In the genomic region with DNA sequence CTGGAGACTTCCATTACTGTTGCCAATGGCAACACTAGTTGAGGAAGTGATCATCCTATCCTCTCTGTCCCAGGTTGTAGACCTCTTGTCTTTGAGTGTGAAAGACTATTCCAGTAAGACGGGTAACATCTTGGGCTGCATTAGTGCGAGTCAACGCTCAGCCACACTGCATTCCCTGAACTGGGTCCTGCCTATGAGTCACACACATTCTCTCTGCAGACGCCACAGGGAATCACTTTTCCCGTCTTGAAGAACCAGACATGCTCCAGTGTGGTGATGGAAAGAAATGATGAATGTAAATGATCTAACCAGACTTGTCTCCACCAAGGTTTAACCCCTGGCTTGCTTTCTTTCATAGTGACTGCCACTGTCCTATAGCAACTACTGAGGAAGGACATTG, we compare ENCODE assay signal across 22 mouse cellular contexts.
DNase-seq lines count a peak whose midpoint lies in the region; ATAC-seq lines count a peak whose summit lies in the region.
"Had no signal": no experiment of that assay in that cellular context is flagged by ENCODE, and none has a peak within 500 bp of the region (broad histone marks: within the 10 kb centered on the region; RNA-seq: fewer than 3 reads in every experiment).

No protein-coding gene starts in this region.

- no peak for ATAC-seq in kidney, embryonic 15.5 days (replicated peaks; ENCODE audit: low FRiP score)
- ATAC-seq: activated CD4-positive, CD25-positive, alpha-beta regulatory T cell, adult 4 months; forebrain, embryonic 13.5 days; forebrain, embryonic 15.5 days; forebrain, postnatal 0 days had no signal

- 91% methylated on average over 5 of the region's 5 CpGs for WGBS in kidney, embryonic 15.5 days

- H3K4me1 ChIP-seq in kidney, embryonic 15.5 days: no peaks in the 10 kb centered on the region
- H3K4me1 ChIP-seq: embryonic facial prominence, embryonic 15.5 days; forebrain, embryonic 13.5 days had no signal

- no peaks in the 10 kb centered on the region for H3K27me3 ChIP-seq in kidney, embryonic 15.5 days
- H3K27me3 ChIP-seq: embryonic facial prominence, embryonic 15.5 days; forebrain, embryonic 13.5 days; forebrain, embryonic 15.5 days had no signal

- no peak overlapping the region for H3K4me3 ChIP-seq in kidney, embryonic 15.5 days (replicated peaks)
- H3K4me3 ChIP-seq: embryonic facial prominence, embryonic 13.5 days; embryonic facial prominence, embryonic 15.5 days; erythroblast, embryonic 14.5 days; forebrain, embryonic 13.5 days; forebrain, embryonic 15.5 days had no signal

- H3K4me2 ChIP-seq in kidney, embryonic 15.5 days: no peak overlapping the region
- H3K4me2 ChIP-seq: embryonic facial prominence, embryonic 13.5 days; embryonic facial prominence, embryonic 15.5 days; forebrain, embryonic 13.5 days; forebrain, embryonic 15.5 days had no signal

- no peak overlapping the region for H3K9ac ChIP-seq in kidney, embryonic 15.5 days
- H3K9ac ChIP-seq: embryonic facial prominence, embryonic 13.5 days; embryonic facial prominence, embryonic 15.5 days; forebrain, embryonic 13.5 days; forebrain, embryonic 15.5 days; forebrain, postnatal 0 days had no signal

- H3K36me3 ChIP-seq in kidney, embryonic 15.5 days: no peaks in the 10 kb centered on the region
- H3K36me3 ChIP-seq: embryonic facial prominence, embryonic 13.5 days; embryonic facial prominence, embryonic 15.5 days; forebrain, embryonic 15.5 days had no signal

- DNase-seq in 3T3-L1 (ENCODE audit: low read depth, low spot score) (peak; percentile 84), NIH3T3 (ENCODE audit: low read depth) (peak; percentile 46)
- peak; percentile 11 for DNase-seq in fibroblast of lung, adult 2 months (ENCODE audit: low read depth)
- DNase-seq in cerebellum, adult 18-20 months: no peak
- DNase-seq in kidney, adult 18-20 months: no peak
- DNase-seq: adrenal gland, adult 8-10 months; adrenal gland, postnatal 14 days; adrenal gland, postnatal 36 days; cerebellum, adult 11-12 months; cerebellum, adult 8-10 months; cerebellum, adult 9-11 months; cerebellum, postnatal 14 days; cerebellum, postnatal 36 days; embryo, embryonic 11 days; forebrain, postnatal 0 days had no signal

- no peaks in the 10 kb centered on the region for H3K9me3 ChIP-seq in kidney, embryonic 15.5 days (replicated peaks)
- H3K9me3 ChIP-seq: embryonic facial prominence, embryonic 13.5 days; embryonic facial prominence, embryonic 15.5 days; forebrain, embryonic 13.5 days; forebrain, embryonic 15.5 days had no signal

- no peak overlapping the region for H3K27ac ChIP-seq in kidney, embryonic 15.5 days
- H3K27ac ChIP-seq: embryonic facial prominence, embryonic 13.5 days; embryonic facial prominence, embryonic 15.5 days; forebrain, embryonic 13.5 days; forebrain, embryonic 15.5 days had no signal

Comparison
In these comparisons a context has a peak if more than half of its experiments do, and no peak if none do; other contexts are left out.
1. DNase-seq: peak in 3T3-L1 (single experiment), NIH3T3 (single experiment) and fibroblast of lung, adult 2 months (single experiment); none in cerebellum, adult 18-20 months (0 of 2) and kidney, adult 18-20 months (single experiment).